Mouse (Mus musculus) kidney, adult 2 months (tissue): ENCODE results near the gene Arhgap10. TPM values are rescaled to one million over a fixed set of nuclear protein-coding genes. Genes with fewer than 3 reads are reported as not detected.
A peak's percentile ranks its signal among the peaks of the same experiment; 100 is the strongest.

ENCODE experiments used
- DNase-seq: peaks from one replicate; pipeline ENCODE4 v3.0.0; 2021
- H3K27ac ChIP-seq: fragments of 200-500 bp; 2 replicates; pipeline ENCODE4 v1.5.1; 2012; ENCODE audit warnings: low read depth, low read length, control low read depth, inconsistent platforms; ENCODE audit not compliant: insufficient read depth
- H3K27me3 ChIP-seq: fragments of 200-500 bp; replicated peaks from 2 replicates; pipeline ENCODE4 v1.6.1; 2012; ENCODE audit warnings: mild to moderate bottlenecking, moderate library complexity, low read length, inconsistent platforms; ENCODE audit not compliant: control insufficient read depth, insufficient read depth
- H3K36me3 ChIP-seq: fragments of 200-500 bp; 2 replicates; pipeline ENCODE4 v1.6.1; 2012; ENCODE audit warnings: mild to moderate bottlenecking, moderate library complexity, low read length, inconsistent platforms; ENCODE audit not compliant: control insufficient read depth, insufficient read depth
- H3K4me1 ChIP-seq: fragments of 200-500 bp; 2 replicates; pipeline ENCODE4 v1.6.1; 2011; ENCODE audit warnings: low read length; ENCODE audit not compliant: control insufficient read depth, insufficient read depth
- H3K4me3 ChIP-seq: fragments of 200-500 bp; 2 replicates; pipeline ENCODE4 v1.5.1; 2011; ENCODE audit warnings: mild to moderate bottlenecking, low read depth, low read length, control low read depth; ENCODE audit not compliant: insufficient read depth
- CTCF ChIP-seq: fragments of 200-500 bp; conservative IDR thresholded peaks from 2 replicates; pipeline ENCODE4 v1.5.1; 2011; ENCODE audit warnings: low read depth, mild to moderate bottlenecking, control low read depth, low read length, moderate library complexity, mixed read lengths; ENCODE audit not compliant: insufficient read depth, insufficient read length
- POLR2A ChIP-seq: fragments of 200-500 bp; IDR thresholded peaks from one replicate; pipeline ENCODE4 v1.6.1; 2011; ENCODE audit warnings: low read depth, low read length, control low read depth
- WGBS: fragments of 180-500 bp; shearing (Covaris S2); methylation state at CpG from one replicate; pipeline ENCODE4 v1.1.7; 2018; 5-methylcytosine and 5-hydroxymethylcytosine counted together
- polyA plus RNA-seq: library from polyadenylated mRNA; depleted of rRNA; stranded (reverse); fragments of >200 nt; gene quantifications from 2 replicates; pipeline ENCODE4 v1.2.3, GENCODE M21; 2012

Arhgap10 gene
- polyA plus RNA-seq, 1 experiment: 28.0 TPM

GRCm38 (mm10) chr8:77318590-77318989, 199.2 kb downstream of the Arhgap10 start:
- Histone ChIP-seq H3K27me3 (no peaks in the 10 kb centered on the region), H3K4me3 (no peak overlapping the region), H3K4me1 (no peaks in the 10 kb centered on the region), H3K27ac (no peak overlapping the region), H3K36me3 (no peaks in the 10 kb centered on the region)
- no peak for DNase-seq
- TF ChIP-seq CTCF: no peak
- TF ChIP-seq POLR2A: no peak
- WGBS: 61% methylated on average over 9 of the region's 9 CpGs

- H3K27ac ChIP-seq: no peak overlapping the region
- no peak for DNase-seq
- H3K4me3 ChIP-seq: no peak overlapping the region
- no peak for TF ChIP-seq CTCF
- TF ChIP-seq POLR2A: no peak
- H3K27me3 ChIP-seq: no peaks in the 10 kb centered on the region
- no peaks in the 10 kb centered on the region for H3K36me3 ChIP-seq
- no peaks in the 10 kb centered on the region for H3K4me1 ChIP-seq
- WGBS: 91% methylated on average over 2 of the region's 2 CpGs
These were observed 200.0 kb downstream of the Arhgap10 start for GRCm38 (mm10) chr8:77317771-77318170.

- peak; percentile 43 for DNase-seq
- 54% methylated on average over 3 of the region's 3 CpGs for WGBS
- H3K27me3 ChIP-seq: no peaks in the 10 kb centered on the region
- no peak overlapping the region for H3K27ac ChIP-seq
- no peak overlapping the region for H3K4me3 ChIP-seq
- no peaks in the 10 kb centered on the region for H3K36me3 ChIP-seq
- H3K4me1 ChIP-seq: no peaks in the 10 kb centered on the region
- TF ChIP-seq CTCF (no peak), POLR2A (no peak)
These were observed 204.8 kb downstream of the Arhgap10 start for GRCm38 (mm10) chr8:77313003-77313402.

DNA sequence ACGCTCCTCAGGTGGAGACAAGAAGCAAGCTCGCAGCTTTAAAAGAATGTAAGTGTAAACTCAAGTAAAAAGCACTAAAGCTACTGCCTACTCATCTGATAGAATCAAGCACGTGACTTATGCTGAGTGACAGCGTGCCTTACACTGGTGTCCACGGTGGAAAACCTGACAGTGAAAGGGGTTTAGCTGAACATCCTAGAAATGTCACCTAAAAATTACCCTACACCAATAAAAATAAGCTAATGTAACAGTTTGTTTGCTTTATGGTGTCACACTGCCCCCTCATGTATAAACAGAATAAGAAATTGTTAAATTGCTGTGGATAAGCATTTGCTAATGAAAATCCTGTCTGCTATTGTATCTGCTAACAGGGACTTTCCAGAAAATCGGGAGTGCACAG, 206.0 kb downstream of the Arhgap10 start:
- 81% methylated on average over 6 of the region's 6 CpGs for WGBS
- no peak for DNase-seq
- H3K27me3 ChIP-seq: no peaks in the 10 kb centered on the region
- no peaks in the 10 kb centered on the region for H3K36me3 ChIP-seq
- TF ChIP-seq CTCF (no peak), POLR2A (no peak)
- H3K27ac ChIP-seq: no peak overlapping the region
- no peak overlapping the region for H3K4me3 ChIP-seq
- H3K4me1 ChIP-seq: no peaks in the 10 kb centered on the region

DNA sequence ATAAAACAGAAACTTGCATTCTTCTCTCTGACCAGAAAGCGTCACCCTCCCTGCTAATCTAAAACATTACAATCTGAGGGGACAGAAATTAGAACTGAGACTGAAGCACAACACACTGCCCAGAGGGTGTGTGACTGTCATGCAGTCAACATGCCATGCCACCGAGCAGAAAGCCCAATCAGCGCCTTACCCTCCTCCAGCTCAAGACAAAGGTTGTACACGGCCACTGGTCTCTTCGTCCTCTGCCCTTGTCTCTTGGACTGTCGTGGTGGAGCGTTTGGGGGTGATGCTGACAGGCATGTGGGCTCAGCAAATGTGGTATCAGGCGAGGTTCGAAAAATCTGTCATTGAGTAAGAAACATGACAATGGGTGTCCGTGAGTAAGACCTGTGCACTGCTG, 207.2 kb downstream of the Arhgap10 start:
- no peak for DNase-seq
- Histone ChIP-seq H3K27me3 (no peaks in the 10 kb centered on the region), H3K4me3 (no peak overlapping the region), H3K4me1 (no peaks in the 10 kb centered on the region), H3K27ac (no peak overlapping the region), H3K36me3 (no peaks in the 10 kb centered on the region)
- no peak for TF ChIP-seq CTCF
- no peak for TF ChIP-seq POLR2A
- 84% methylated on average over 10 of the region's 10 CpGs for WGBS

GRCm38 (mm10) chr8:77310026-77310425, 207.7 kb downstream of the Arhgap10 start:
- no peaks in the 10 kb centered on the region for H3K36me3 ChIP-seq
- no peak overlapping the region for H3K27ac ChIP-seq
- TF ChIP-seq POLR2A (no peak), CTCF (no peak)
- 72% methylated on average over 8 of the region's 8 CpGs for WGBS
- no peaks in the 10 kb centered on the region for H3K27me3 ChIP-seq
- no peak overlapping the region for H3K4me3 ChIP-seq
- H3K4me1 ChIP-seq: no peaks in the 10 kb centered on the region
- no peak for DNase-seq

- no peaks in the 10 kb centered on the region for H3K27me3 ChIP-seq
- TF ChIP-seq CTCF (no peak), POLR2A (no peak)
- no peak overlapping the region for H3K4me3 ChIP-seq
- 89% methylated on average over 11 of the region's 11 CpGs for WGBS
- DNase-seq: no peak
- no peaks in the 10 kb centered on the region for H3K4me1 ChIP-seq
- H3K27ac ChIP-seq: no peak overlapping the region
- no peaks in the 10 kb centered on the region; the same call in 1 of the 2 replicates for H3K36me3 ChIP-seq
These were observed 223.2 kb downstream of the Arhgap10 start for GRCm38 (mm10) chr8:77294599-77294998.

DNA sequence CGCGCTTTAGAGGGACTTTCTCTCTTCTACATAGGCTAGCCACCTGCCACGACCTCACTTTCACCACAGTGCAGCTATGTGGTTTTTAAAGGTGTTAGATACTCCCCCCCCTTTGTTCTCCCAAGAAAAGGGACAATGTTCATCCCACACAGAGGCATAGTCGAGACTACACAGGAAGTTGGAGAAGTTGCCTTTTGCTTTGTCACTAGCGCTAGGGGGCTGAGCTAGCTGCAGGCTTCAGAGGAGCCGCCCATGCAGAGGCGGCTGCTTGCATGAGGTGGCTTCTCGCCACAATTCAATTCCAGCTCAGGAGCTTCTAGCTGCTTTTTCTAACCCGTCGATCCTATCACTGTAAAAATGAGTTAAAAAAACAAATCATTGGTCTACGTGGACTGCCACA, 225.1 kb downstream of the Arhgap10 start:
- DNase-seq: no peak
- H3K27ac ChIP-seq: no peak overlapping the region
- WGBS: 81% methylated on average over 11 of the region's 11 CpGs

More for the DNA sequence above, 225.1 kb downstream of the Arhgap10 start:
- no peaks in the 10 kb centered on the region for H3K4me1 ChIP-seq
- H3K27me3 ChIP-seq: no peaks in the 10 kb centered on the region
- no peak overlapping the region for H3K4me3 ChIP-seq
- no peaks in the 10 kb centered on the region; the same call in 1 of the 2 replicates for H3K36me3 ChIP-seq
- no peak for TF ChIP-seq POLR2A
- TF ChIP-seq CTCF: no peak
